Mouse (Mus musculus): ENCODE results near the gene Myl4. TPM values are rescaled to one million over a fixed set of nuclear protein-coding genes. Genes with fewer than 3 reads are reported as not detected.
A peak's percentile ranks its signal among the peaks of the same experiment; 100 is the strongest.

Myl4 gene
- polyA plus RNA-seq, 1 experiment from 2014 or later: 4.6 TPM

DNA sequence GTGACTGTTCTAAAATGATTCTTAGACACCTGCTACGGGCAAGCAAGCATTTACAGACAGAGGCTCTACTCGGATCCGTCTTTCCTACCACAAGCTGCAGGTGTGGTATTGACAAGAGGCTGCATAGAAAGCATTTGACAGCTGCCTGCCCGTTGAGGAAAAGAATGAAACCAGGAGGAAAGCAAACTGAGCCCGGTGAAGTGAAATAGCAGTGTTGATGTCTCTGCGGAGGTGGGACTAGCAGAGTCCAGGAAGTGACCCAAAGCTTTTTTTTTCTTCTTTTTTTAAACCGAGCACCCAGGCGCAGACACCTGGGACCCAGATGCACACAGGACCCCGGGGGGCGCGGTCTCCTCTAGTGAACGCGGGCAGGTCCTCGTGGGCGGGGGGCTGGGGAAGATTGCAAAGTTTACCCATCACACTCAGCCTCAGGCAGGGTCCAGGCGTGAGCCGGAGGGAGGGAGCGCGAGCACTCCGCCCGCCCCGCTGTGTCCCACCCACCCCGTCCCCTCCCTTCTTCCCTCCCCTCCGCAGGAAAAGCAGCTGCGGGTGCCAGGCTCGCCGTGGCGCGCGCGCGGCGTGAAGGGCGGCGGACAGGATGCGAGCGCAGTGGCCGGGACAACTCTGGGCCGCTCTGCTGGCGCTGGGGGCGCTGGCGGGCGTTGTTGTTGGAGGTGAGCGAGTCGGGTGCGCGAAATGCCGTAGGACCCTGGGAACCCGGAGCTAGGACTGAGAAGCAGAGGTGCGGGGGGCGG is 57.2 kb downstream of the Myl4 start, which contains the start of gene Itgb3:
Gene Itgb3, plus strand, starts transcription at position 510 of the 755 bp plus-strand sequence.
- peak within 1 kb of the TSS; percentile 68 for H3K4me2 ChIP-seq
- no peaks in the 10 kb centered on the region for H3K9me3 ChIP-seq (replicated peaks)
- peaks cover 28% of the 10 kb centered on the region for H3K4me1 ChIP-seq (replicated peaks)
- H3K27ac ChIP-seq: no peak within 1 kb of the TSS
- H3K36me3 ChIP-seq: no peaks in the 10 kb centered on the region
- 1% methylated on average over 50 of the region's 51 CpGs for WGBS (ENCODE audit: insufficient replicate concordance)
- H3K27me3 ChIP-seq: peaks cover 76% of the 10 kb centered on the region
- peak within 1 kb of the TSS; percentile 39; the same call in 1 of the 2 replicates for H3K9ac ChIP-seq
- ATAC-seq (ENCODE audit: low read depth) (peak; percentile 64), DNase-seq (peak; percentile 34)
- peak within 1 kb of the TSS; percentile 52 for H3K4me3 ChIP-seq (replicated peaks)

DNA sequence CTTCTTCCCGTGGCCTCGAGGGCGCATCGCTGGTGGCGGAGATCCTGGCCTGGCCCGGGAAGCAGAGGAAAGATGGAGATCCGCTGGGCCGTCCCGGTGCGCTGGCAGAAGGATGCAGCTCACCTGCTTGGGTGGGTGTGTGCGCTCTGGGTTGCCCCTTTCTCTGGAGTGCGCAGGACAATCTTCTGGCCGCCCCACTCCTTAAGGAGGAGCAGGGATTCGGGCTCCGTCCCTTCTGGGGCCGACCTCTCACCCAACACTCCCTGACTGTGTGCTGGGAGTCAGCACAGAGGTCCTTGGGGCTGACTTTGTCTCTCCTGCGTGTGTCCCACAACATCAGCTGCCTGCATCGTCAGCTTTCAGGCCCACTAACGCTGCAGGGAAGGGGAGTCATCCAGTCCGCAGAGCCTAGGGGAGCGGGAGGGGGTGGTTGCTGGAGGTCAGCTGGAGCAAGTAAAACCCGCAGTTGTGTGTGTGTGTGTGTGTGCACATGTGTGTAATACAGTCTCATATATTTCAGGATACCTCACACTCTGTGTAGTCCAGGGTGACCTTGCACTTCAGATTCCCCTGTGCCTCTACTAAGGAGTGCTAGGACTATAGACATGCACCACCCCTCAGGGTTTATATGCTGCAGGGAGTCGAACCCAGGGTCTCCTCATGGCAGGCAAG is 57.9 kb downstream of the Myl4 start:
- Histone ChIP-seq H3K9ac (peak overlapping the region; percentile 39; the same call in 1 of the 2 replicates), H3K4me3 (replicated peaks) (peak overlapping the region; percentile 52), H3K4me2 (peak overlapping the region; percentile 68), H3K27me3 (peaks cover 81% of the 10 kb centered on the region), H3K4me1 (replicated peaks) (peaks cover 28% of the 10 kb centered on the region), H3K9me3 (replicated peaks) (no peaks in the 10 kb centered on the region), H3K36me3 (no peaks in the 10 kb centered on the region), H3K27ac (no peak overlapping the region)
- DNase-seq: no peak
- whole genome bisulfite sequencing (ENCODE audit: insufficient replicate concordance): 1% methylated on average over 23 of the region's 23 CpGs
- no peak for ATAC-seq (ENCODE audit: low read depth)

DNA sequence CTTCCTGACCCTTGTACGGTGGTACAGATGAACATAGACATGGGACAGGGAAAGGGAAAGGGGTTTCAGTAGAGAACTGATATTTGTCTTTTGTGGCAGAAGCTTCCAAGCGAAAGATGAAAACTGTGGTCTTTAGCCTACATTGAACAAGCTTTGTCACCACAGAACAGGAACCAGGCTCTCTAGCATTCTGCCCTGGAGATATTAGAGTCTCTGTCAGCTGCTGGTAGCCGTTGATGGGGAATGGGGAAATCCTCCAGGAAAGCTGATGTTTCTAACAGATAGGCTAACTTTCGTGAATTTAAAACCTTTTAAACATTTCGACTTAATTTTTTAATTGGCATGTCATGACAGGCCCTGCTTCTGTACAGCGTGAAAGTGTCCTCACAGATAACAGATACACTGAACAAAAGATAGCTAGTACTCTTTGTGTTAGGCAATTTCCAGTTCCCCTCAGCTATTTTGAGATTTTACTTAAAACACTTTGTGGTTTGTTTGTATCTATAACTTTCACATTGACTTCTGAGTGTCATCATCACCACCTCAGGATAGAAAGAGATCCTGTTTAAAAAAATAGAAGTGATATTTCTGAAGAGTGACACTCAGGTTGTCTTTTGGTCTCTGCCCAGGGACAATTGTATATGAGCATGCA is 58.7 kb downstream of the Myl4 start:
- ATAC-seq (ENCODE audit: low read depth): no peak
- Histone ChIP-seq H3K4me1 (replicated peaks) (peaks cover 36% of the 10 kb centered on the region), H3K9ac (no peak overlapping the region), H3K27ac (no peak overlapping the region), H3K4me2 (peak overlapping the region; percentile 68), H3K4me3 (replicated peaks) (peak overlapping the region; percentile 52; the same call in 1 of the 2 replicates), H3K27me3 (peaks cover 87% of the 10 kb centered on the region), H3K36me3 (no peaks in the 10 kb centered on the region), H3K9me3 (replicated peaks) (no peaks in the 10 kb centered on the region)
- 15% methylated on average over 6 of the region's 6 CpGs for WGBS (ENCODE audit: insufficient replicate concordance)
- DNase-seq: no peak

DNA sequence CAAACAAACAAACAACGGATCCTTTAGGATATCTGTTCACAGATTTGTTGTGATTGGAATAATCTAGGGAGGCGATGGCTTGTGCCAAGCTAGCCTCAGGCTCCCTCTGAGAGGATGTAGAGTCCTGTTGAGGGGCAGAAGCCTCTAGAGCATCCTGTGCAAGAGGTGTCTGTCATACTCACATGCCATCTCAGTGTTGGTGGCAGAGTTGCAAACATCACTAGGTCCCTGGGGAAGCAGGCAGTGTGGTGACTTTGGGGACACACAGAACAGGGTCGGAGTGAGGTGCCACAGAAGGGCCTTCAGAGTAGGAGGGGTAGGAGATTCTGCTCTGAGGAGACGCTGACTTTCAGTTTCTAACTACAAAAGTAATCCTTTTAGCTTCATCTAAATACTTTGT is 59.3 kb downstream of the Myl4 start:
- peaks cover 41% of the 10 kb centered on the region for H3K4me1 ChIP-seq (replicated peaks)
- no peaks in the 10 kb centered on the region for H3K9me3 ChIP-seq (replicated peaks)
- peak overlapping the region; percentile 4; the same call in 1 of the 2 replicates for H3K4me3 ChIP-seq (replicated peaks)
- peaks cover 84% of the 10 kb centered on the region for H3K27me3 ChIP-seq
- DNase-seq (no peak), ATAC-seq (ENCODE audit: low read depth) (no peak)
- H3K36me3 ChIP-seq: no peaks in the 10 kb centered on the region
- no peak overlapping the region for H3K27ac ChIP-seq
- no peak overlapping the region for H3K4me2 ChIP-seq
- no peak overlapping the region for H3K9ac ChIP-seq
- 38% methylated on average over 4 of the region's 4 CpGs for WGBS (ENCODE audit: insufficient replicate concordance)

DNA sequence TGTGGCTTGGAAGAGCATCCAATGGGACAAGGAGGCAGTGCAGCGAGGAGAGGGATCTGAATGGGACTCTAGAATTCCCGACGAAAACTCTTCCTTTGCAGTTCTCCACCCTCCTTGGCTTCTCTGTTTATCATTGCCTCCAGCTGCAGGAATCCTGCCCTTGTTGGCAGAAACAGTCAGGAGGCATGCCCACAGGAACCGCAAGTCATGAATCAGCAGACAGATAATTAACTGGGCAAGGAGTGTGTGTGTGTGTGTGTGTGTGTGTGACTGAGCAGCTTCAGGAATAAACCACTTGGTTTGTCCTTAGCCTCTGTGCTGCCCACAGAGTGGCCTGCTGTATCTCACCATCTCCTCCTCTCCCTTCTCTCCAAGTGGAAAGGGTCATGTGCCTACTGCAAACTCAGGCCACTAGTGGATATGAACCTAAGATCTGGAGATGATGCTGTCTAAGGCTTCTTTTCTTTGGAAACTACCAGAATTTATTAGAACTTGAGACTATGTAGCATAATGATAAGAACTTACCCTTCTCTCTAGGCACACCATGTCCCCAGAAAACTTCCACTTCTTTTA is 61.2 kb downstream of the Myl4 start:
- Histone ChIP-seq H3K27me3 (peaks cover 68% of the 10 kb centered on the region), H3K27ac (no peak overlapping the region), H3K9ac (no peak overlapping the region), H3K4me3 (replicated peaks) (no peak overlapping the region), H3K36me3 (no peaks in the 10 kb centered on the region), H3K4me2 (no peak overlapping the region), H3K9me3 (replicated peaks) (no peaks in the 10 kb centered on the region), H3K4me1 (replicated peaks) (peaks cover 50% of the 10 kb centered on the region)
- 10% methylated on average over 4 of the region's 4 CpGs for WGBS (ENCODE audit: insufficient replicate concordance)
- DNase-seq (no peak), ATAC-seq (ENCODE audit: low read depth) (peak; percentile 46; the same call in 1 of the 2 replicates)

DNA sequence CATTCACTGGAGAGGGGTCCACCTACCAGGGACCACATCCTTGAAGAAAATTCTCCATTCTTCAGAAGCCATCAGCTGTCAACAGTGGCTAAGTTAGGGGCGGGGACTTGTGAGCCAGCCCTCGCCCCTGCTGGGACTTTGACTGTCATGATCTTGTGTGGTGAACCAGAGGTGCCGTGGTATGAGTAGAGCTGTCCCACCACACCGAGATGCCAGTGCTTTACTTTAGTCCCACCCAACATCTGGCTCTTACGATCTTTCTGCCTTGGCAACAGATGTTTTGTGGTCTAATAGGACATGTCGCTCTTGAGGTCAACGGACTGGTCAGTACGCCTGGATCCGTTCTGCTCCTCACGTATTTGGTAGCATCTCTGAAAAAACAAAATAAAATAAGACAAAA is 63.1 kb downstream of the Myl4 start:
- Histone ChIP-seq H3K4me2 (no peak overlapping the region), H3K4me1 (replicated peaks) (peaks cover 43% of the 10 kb centered on the region), H3K9me3 (replicated peaks) (no peaks in the 10 kb centered on the region), H3K27me3 (peaks cover 62% of the 10 kb centered on the region), H3K9ac (no peak overlapping the region), H3K27ac (no peak overlapping the region), H3K4me3 (replicated peaks) (no peak overlapping the region), H3K36me3 (no peaks in the 10 kb centered on the region)
- ATAC-seq (ENCODE audit: low read depth) (no peak), DNase-seq (no peak)
- WGBS (ENCODE audit: insufficient replicate concordance): 24% methylated on average over 10 of the region's 10 CpGs

DNA sequence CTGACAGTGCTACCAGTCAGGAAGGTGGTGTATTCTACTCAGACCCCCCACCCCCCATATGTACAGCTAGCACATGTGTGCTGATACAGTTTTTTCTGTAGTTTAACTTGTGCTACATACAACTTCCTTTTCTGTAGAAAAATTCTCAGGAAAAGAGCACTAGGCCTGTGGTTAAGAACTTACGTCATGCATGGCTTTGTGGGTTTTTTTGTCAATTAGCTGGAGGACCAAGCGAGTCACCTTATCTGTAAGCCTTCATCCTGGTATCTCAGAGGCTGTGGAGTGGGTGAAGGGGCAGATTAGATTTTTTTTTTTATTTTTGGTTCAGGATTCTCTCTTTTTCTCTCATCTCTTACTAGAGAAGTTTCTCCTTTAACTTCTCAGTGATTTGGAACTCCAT is 63.7 kb downstream of the Myl4 start:
- Histone ChIP-seq H3K4me1 (replicated peaks) (peaks cover 47% of the 10 kb centered on the region), H3K9ac (no peak overlapping the region), H3K36me3 (no peaks in the 10 kb centered on the region), H3K27ac (no peak overlapping the region), H3K27me3 (peaks cover 59% of the 10 kb centered on the region), H3K4me2 (no peak overlapping the region), H3K9me3 (replicated peaks) (no peaks in the 10 kb centered on the region), H3K4me3 (replicated peaks) (no peak overlapping the region)
- DNase-seq (no peak), ATAC-seq (ENCODE audit: low read depth) (peak; percentile 48; the same call in 1 of the 2 replicates)
- WGBS (ENCODE audit: insufficient replicate concordance): 5% methylated on average over 2 of the region's 2 CpGs

DNA sequence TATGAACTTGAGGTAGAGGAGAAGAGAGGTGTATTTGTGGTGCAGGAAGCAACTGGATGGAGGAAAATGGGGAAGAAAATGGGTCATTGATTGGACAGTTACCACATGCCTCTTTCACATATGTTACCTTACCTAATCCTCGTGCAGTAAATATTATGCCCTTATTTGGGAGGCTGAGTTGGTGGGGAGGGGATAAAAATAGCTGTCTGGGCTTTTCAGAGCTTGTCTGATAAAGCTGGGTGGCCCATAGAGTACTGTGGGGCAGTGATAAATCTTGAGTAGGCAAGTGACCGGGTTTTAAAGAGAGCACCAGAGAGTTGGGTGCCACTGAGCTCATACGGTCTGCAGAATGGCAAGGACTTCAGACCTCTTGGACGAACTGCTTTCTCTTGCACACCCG is 65.7 kb downstream of the Myl4 start:
- no peak overlapping the region for H3K27ac ChIP-seq
- 17% methylated on average over 5 of the region's 5 CpGs for WGBS (ENCODE audit: insufficient replicate concordance)
- no peak overlapping the region for H3K4me2 ChIP-seq
- no peak overlapping the region for H3K9ac ChIP-seq
- H3K4me1 ChIP-seq (replicated peaks): peaks cover 63% of the 10 kb centered on the region
- ATAC-seq (ENCODE audit: low read depth): no peak
- no peaks in the 10 kb centered on the region for H3K9me3 ChIP-seq (replicated peaks)
- H3K36me3 ChIP-seq: no peaks in the 10 kb centered on the region
- H3K4me3 ChIP-seq (replicated peaks): no peak overlapping the region
- DNase-seq: no peak
- peaks cover 41% of the 10 kb centered on the region for H3K27me3 ChIP-seq

DNA sequence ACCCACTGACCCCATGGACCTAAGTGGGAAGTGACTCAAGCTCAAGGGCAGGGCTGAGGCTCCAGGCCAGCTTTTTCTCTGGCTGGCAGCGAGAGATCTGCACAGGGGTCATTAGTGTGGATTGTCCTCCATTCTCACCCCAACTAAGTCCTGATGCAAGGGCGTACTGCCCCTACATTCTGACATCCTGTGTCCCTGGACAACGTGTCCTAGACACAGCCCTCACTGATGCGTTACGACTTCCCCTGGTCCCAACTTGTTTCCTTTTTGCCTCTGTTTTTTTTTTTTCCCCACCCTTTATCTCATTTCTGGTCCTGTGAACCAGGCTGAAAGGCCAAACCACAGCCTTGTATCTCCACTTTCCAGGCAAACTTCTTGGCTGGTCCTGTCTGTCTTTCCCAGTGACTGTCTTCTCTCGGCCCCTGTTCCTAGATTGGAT is 68.2 kb downstream of the Myl4 start:
- WGBS (ENCODE audit: insufficient replicate concordance): 10% methylated on average over 6 of the region's 6 CpGs
- no peaks in the 10 kb centered on the region for H3K36me3 ChIP-seq
- H3K9me3 ChIP-seq (replicated peaks): no peaks in the 10 kb centered on the region
- DNase-seq (no peak), ATAC-seq (ENCODE audit: low read depth) (no peak)
- H3K27ac ChIP-seq: no peak overlapping the region; the same call in 1 of the 2 replicates
- H3K4me3 ChIP-seq (replicated peaks): no peak overlapping the region
- peaks cover 73% of the 10 kb centered on the region for H3K4me1 ChIP-seq (replicated peaks)
- no peak overlapping the region for H3K4me2 ChIP-seq
- H3K27me3 ChIP-seq: peaks cover 22% of the 10 kb centered on the region
- H3K9ac ChIP-seq: no peak overlapping the region

DNA sequence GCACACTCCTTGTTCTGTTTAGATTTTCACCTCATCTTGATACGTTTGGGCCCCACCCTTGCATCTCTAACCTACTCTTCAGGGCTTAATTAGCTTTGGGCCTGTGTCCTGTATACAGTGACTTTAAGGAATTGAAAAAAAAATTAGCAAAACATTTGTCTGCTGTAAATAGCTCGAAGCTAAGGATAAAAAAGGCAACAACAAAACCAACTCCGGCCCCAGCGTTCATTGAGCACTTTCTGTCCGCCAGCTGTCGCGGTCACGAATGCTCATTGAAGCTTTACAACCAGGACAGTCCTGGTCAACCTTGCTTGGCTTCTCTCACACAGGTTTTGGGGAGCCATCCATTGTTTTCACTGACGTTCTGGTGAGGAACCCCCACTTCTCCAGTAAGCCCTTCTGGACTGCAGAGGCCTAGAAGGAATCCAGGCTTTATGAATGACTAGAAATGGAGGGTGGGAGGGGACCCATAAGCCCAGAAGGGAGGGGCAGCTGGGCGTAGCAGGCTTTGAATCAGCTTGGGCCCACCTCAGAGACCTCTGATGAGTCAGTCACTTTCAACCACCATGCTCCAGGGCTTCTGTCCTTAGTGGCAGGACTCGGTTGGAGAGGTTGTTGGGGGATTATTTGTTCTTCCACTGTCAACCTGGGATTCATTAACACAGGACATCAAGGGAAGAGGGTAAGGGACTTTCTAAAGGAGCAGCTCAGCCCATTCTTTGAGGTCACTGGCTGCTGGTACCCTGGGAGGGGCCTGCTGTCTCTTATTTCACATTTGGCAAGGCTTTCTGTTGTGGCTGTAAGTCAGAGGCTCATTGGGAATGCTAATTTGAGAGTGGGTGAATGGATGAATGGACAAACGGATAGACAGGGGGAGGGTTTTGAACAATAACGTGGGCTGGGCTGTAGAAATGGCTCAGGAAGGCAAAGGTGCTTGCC is 68.9 kb downstream of the Myl4 start:
- Histone ChIP-seq H3K36me3 (no peaks in the 10 kb centered on the region), H3K9ac (no peak overlapping the region), H3K4me2 (peak overlapping the region; percentile 18; the same call in 1 of the 2 replicates), H3K27me3 (peaks cover 19% of the 10 kb centered on the region), H3K9me3 (replicated peaks) (no peaks in the 10 kb centered on the region), H3K4me3 (replicated peaks) (no peak overlapping the region), H3K27ac (no peak overlapping the region), H3K4me1 (replicated peaks) (peaks cover 71% of the 10 kb centered on the region)
- 40% methylated on average over 13 of the region's 13 CpGs for WGBS (ENCODE audit: insufficient replicate concordance)
- no peak for DNase-seq
- no peak for ATAC-seq (ENCODE audit: low read depth)
